In the genomic region with DNA sequence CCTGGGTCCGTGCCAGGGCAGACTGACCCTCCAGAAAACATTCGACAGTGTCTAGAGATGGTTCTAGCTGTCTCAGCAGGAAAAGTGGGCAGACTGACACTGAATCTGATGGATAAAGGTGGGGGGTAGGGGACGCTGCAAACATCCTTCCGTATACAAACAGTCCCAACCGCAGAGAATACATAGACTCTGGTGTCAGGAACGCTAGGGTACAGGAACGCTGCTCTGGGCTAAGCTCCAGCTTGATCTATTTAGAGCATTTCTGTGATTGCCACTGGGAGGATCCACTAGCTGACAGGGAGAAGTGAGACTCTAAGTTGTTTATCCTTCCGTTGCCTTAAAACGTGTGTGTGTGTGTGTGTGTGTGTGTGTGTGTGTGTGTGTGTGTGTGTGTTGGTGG, we compare ENCODE assay signal across 11 mouse cellular contexts. TPM values are rescaled to one million over a fixed set of nuclear protein-coding genes. Genes with fewer than 3 reads are reported as not detected.
A peak's percentile ranks its signal among the peaks of the same experiment; 100 is the strongest.
DNase-seq lines count a peak whose midpoint lies in the region; ATAC-seq and TF ChIP-seq lines count a peak whose summit lies in the region.
"Had no signal": no experiment of that assay in that cellular context is flagged by ENCODE, and none has a peak within 500 bp of the region (broad histone marks: within the 10 kb centered on the region; RNA-seq: fewer than 3 reads in every experiment).

No protein-coding gene starts in this region.

- H3K27ac ChIP-seq in hindbrain, embryonic 12.5 days: no peak overlapping the region
- no peak overlapping the region for H3K27ac ChIP-seq in hindbrain, embryonic 14.5 days
- 0 out of 2 replicates have a peak overlapping the region, but pooled peaks have one; percentile 15 for H3K27ac ChIP-seq in midbrain, embryonic 12.5 days (replicated peaks)
- H3K27ac ChIP-seq in midbrain, postnatal 0 days (ENCODE audit: low read depth, low read length): no peak overlapping the region
- no peak overlapping the region for H3K27ac ChIP-seq in liver, embryonic 11.5 days (ENCODE audit: low read depth, low read length)

- no peak for DNase-seq in hindbrain, embryonic 14.5 days (ENCODE audit: low spot score)
- no peak for DNase-seq in midbrain, postnatal 0 days (ENCODE audit: low spot score)
- DNase-seq in heart, postnatal 36 days: peak; percentile 8 to 31
- no peak for DNase-seq in liver, embryonic 11.5 days (ENCODE audit: low spot score)
- DNase-seq: cerebellum, postnatal 10 days; thymus, postnatal 4 days had no signal

- TF ChIP-seq CTCF in midbrain, postnatal 0 days (IDR thresholded peaks at IDR 0.05): no peak

- H3K9ac ChIP-seq in hindbrain, embryonic 12.5 days: 0 out of 2 replicates have a peak overlapping the region, but pooled peaks have one; percentile 5
- H3K9ac ChIP-seq in hindbrain, embryonic 14.5 days: no peak overlapping the region
- H3K9ac ChIP-seq in midbrain, embryonic 12.5 days (replicated peaks): no peak overlapping the region
- no peak overlapping the region for H3K9ac ChIP-seq in midbrain, postnatal 0 days (replicated peaks; ENCODE audit: low read length, poor library complexity, severe bottlenecking)
- no peak overlapping the region for H3K9ac ChIP-seq in liver, embryonic 11.5 days (ENCODE audit: low read depth, low read length)

- no peaks in the 10 kb centered on the region for H3K9me3 ChIP-seq in hindbrain, embryonic 12.5 days (replicated peaks)
- H3K9me3 ChIP-seq in hindbrain, embryonic 14.5 days (ENCODE audit: control insufficient read depth, low read length): no peaks in the 10 kb centered on the region
- no peaks in the 10 kb centered on the region for H3K9me3 ChIP-seq in midbrain, embryonic 12.5 days
- no peaks in the 10 kb centered on the region for H3K9me3 ChIP-seq in midbrain, postnatal 0 days (ENCODE audit: low read length)
- H3K9me3 ChIP-seq in liver, embryonic 11.5 days (ENCODE audit: control insufficient read depth, low read length): no peaks in the 10 kb centered on the region

- no peaks in the 10 kb centered on the region; the same call in 1 of the 2 replicates for H3K4me1 ChIP-seq in hindbrain, embryonic 12.5 days
- no peaks in the 10 kb centered on the region for H3K4me1 ChIP-seq in hindbrain, embryonic 14.5 days (replicated peaks; ENCODE audit: control insufficient read depth, insufficient read depth, low read length)
- no peaks in the 10 kb centered on the region for H3K4me1 ChIP-seq in midbrain, embryonic 12.5 days
- no peaks in the 10 kb centered on the region for H3K4me1 ChIP-seq in midbrain, postnatal 0 days (ENCODE audit: insufficient read depth, low read length)
- no peaks in the 10 kb centered on the region for H3K4me1 ChIP-seq in liver, embryonic 11.5 days (replicated peaks; ENCODE audit: control insufficient read depth, insufficient read depth, low read length)

- no peak overlapping the region for H3K4me2 ChIP-seq in hindbrain, embryonic 12.5 days (replicated peaks)
- no peak overlapping the region for H3K4me2 ChIP-seq in hindbrain, embryonic 14.5 days (replicated peaks)
- H3K4me2 ChIP-seq in midbrain, embryonic 12.5 days (replicated peaks): no peak overlapping the region
- H3K4me2 ChIP-seq in midbrain, postnatal 0 days (ENCODE audit: low read depth, low read length, poor library complexity, severe bottlenecking): no peak overlapping the region
- no peak overlapping the region for H3K4me2 ChIP-seq in liver, embryonic 11.5 days

- ATAC-seq in hindbrain, embryonic 12.5 days (ENCODE audit: low FRiP score): no peak
- no peak for ATAC-seq in hindbrain, embryonic 14.5 days (ENCODE audit: low FRiP score)
- ATAC-seq in midbrain, embryonic 12.5 days (ENCODE audit: low FRiP score, low read depth): no peak
- no peak for ATAC-seq in midbrain, postnatal 0 days (ENCODE audit: low FRiP score)
- no peak for ATAC-seq in megakaryocyte progenitor cell, adult 5-6 weeks (replicated peaks; ENCODE audit: poor library complexity)
- ATAC-seq in liver, embryonic 11.5 days (replicated peaks; ENCODE audit: low FRiP score): no peak
- ATAC-seq: Patski had no signal

- H3K27me3 ChIP-seq in hindbrain, embryonic 12.5 days: no peaks in the 10 kb centered on the region
- H3K27me3 ChIP-seq in hindbrain, embryonic 14.5 days (ENCODE audit: control insufficient read depth, insufficient read depth, low read length): no peaks in the 10 kb centered on the region
- no peaks in the 10 kb centered on the region for H3K27me3 ChIP-seq in midbrain, embryonic 12.5 days
- H3K27me3 ChIP-seq in midbrain, postnatal 0 days (ENCODE audit: insufficient read depth, low read length): no peaks in the 10 kb centered on the region
- H3K27me3 ChIP-seq in liver, embryonic 11.5 days (replicated peaks; ENCODE audit: control insufficient read depth, insufficient read depth, low read length): no peaks in the 10 kb centered on the region

- peaks cover 85% of the 10 kb centered on the region for H3K36me3 ChIP-seq in hindbrain, embryonic 12.5 days
- H3K36me3 ChIP-seq in hindbrain, embryonic 14.5 days (replicated peaks; ENCODE audit: control insufficient read depth, insufficient read depth): peaks cover 86% of the 10 kb centered on the region
- peaks cover 90% of the 10 kb centered on the region for H3K36me3 ChIP-seq in midbrain, embryonic 12.5 days
- peaks cover 59% of the 10 kb centered on the region for H3K36me3 ChIP-seq in midbrain, postnatal 0 days (ENCODE audit: insufficient read depth, low read length)
- H3K36me3 ChIP-seq in liver, embryonic 11.5 days (ENCODE audit: control insufficient read depth, insufficient read depth, low read length): no peaks in the 10 kb centered on the region

- WGBS in hindbrain, embryonic 12.5 days: 87% methylated on average over 9 of the region's 9 CpGs
- 79% methylated on average over 9 of the region's 9 CpGs for WGBS in hindbrain, embryonic 14.5 days
- WGBS in midbrain, embryonic 12.5 days: 87% methylated on average over 9 of the region's 9 CpGs
- WGBS in midbrain, postnatal 0 days: 79% methylated on average over 9 of the region's 9 CpGs
- 76% methylated on average over 9 of the region's 9 CpGs for WGBS in liver, embryonic 11.5 days

- H3K4me3 ChIP-seq in hindbrain, embryonic 12.5 days: no peak overlapping the region
- no peak overlapping the region for H3K4me3 ChIP-seq in hindbrain, embryonic 14.5 days (replicated peaks; ENCODE audit: low read length)
- H3K4me3 ChIP-seq in midbrain, embryonic 12.5 days: no peak overlapping the region
- H3K4me3 ChIP-seq in midbrain, postnatal 0 days (ENCODE audit: low read depth, low read length): no peak overlapping the region
- no peak overlapping the region for H3K4me3 ChIP-seq in liver, embryonic 11.5 days (ENCODE audit: low read depth, low read length)

- intact Hi-C loops in heart, postnatal 36 days (cut with DNase I): no loop called here

RNA-seq across cellular contexts. Expression of a gene that starts 33.7 kb away (rescaled TPM):
- polyA plus RNA-seq in hindbrain, embryonic 12.5 days (2016; fragmentation: Nextera tagmentation; extraction: Ambion mirVana): 73.1 and 81.0 TPM in 2 replicates
- 124 and 139 TPM in 2 replicates for polyA plus RNA-seq in hindbrain, embryonic 14.5 days (2014; fragmentation: Nextera tagmentation; extraction: Ambion mirVana)
- polyA plus RNA-seq in midbrain, embryonic 12.5 days (2016; fragmentation: Nextera tagmentation; extraction: Ambion mirVana): 69.3 and 77.7 TPM in 2 replicates
- 105 and 112 TPM in 2 replicates for total RNA-seq in midbrain, postnatal 0 days (2014; rRNA removed)
- 172 and 175 TPM in 2 replicates for polyA plus RNA-seq in midbrain, postnatal 0 days (2015; fragmentation: Nextera tagmentation; extraction: Ambion mirVana)
- 10 to 100 TPM; 34.0 to 39.6 TPM for total RNA-seq in heart, postnatal 36 days (2021)
- 0.27 TPM in 1 of 2 replicates, not detected in the other for total RNA-seq in megakaryocyte progenitor cell, adult 5-6 weeks (2015)
- not detected in 2 replicates for total RNA-seq in megakaryocyte progenitor cell, adult 5-6 weeks (2017)
- polyA plus RNA-seq in liver, embryonic 11.5 days (2014; fragmentation: Nextera tagmentation; extraction: Ambion mirVana): 7.1 and 7.9 TPM in 2 replicates
- total RNA-seq: megakaryocyte-erythroid progenitor cell, adult 5-6 weeks had no signal

Comparison
In these comparisons a context has a peak if more than half of its experiments do, and no peak if none do; other contexts are left out.
1. DNase-seq: peak in heart, postnatal 36 days (2 of 2); none in hindbrain, embryonic 14.5 days (single experiment), midbrain, postnatal 0 days (single experiment) and liver, embryonic 11.5 days (single experiment).